Mouse (Mus musculus) kidney, postnatal 4 days (tissue): ENCODE measurements around the gene Tmem219.
A peak's percentile ranks its signal among the peaks of the same experiment; 100 is the strongest.
"Not testable (repeated sequence)": the region's sequence is repeated elsewhere in the genome, so short reads cannot be mapped to it uniquely, and the experiment has no call there.

Experiments
- DNase-seq, 2 experiments: peaks; one replicate each; pipeline ENCODE4 v3.0.0; 2021; ENCODE audit warnings: mixed read lengths in 2 of 2

Gene Tmem219

DNA sequence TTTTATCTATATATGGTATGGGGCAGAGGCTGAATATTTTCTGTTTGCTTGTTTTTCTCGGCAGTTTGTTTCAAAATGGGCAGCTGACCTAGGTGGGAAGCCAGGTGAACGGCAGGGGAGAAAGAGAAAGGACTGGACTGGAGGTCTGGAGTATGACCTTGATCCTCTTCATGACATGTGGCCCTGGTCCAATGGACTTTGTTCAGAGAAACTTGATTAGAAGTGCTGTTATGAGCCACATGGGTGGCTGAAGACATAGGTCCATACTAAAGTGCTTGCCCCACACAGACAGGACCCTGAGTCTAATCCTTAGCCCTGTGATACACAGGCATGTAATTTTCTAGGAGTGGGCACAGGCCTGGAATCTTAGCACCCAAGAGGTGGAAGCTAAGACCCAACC, 1.2 kb downstream of the Tmem219 start:
- no peak for DNase-seq

DNA sequence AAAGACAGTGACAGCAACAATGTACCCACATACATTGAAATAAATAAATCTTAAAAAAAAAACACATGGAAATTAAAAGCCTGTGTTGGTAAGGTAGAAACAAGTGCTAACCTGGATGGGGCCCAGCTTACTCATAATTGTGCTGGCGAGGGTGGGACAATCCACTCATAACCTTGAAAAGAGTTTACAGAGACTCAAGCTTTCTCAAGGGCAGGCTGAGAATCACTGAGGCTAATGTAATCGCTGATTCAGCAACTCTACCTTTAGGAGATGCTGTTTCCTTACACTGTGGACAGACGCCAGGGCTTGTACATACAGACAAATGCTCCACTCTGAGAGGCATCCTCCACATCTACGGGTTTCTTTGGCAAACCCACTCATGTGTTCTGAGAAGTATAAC, 2.7 kb downstream of the Tmem219 start:
- DNase-seq, result no peak

DNA sequence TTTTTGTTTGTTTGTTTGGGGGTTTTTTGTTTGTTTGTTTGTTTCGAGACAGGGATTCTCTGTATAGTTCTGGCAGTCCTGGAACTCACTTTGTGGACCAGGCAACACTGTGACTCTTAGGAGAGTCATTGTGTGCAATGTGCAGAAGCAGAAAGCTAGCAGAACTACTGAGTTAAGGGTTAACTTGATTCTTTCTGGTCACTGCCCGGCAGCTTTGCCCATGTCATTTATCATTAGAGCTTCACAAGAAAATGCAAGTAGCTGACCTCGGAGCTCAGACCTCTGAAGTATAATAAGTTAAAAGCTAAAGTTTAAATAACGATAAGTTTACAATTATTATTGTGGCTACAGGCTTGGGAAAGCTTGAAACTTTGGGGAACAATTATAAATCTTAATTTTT, 4.4 kb downstream of the Tmem219 start:
- not testable (repeated sequence) for DNase-seq

DNA sequence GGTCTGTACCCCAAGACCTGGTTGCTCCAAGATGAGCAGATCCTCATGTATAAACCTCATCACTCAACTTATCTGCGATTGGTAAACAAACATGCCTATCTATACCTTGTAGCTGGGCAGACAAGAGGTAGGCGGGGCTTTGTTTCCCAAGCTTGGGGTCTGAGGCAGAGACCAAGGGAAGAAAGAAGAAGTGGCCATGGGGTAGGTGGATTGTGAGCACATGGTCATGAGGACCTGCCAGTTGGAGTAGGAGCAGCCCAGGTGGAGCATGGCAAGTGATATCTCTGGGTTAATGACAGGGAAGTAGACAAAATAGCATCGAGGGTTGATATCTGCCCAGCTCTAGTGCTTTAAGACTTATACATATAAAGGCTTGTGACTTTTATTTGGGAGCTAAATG, 7.9 kb downstream of the Tmem219 start:
- DNase-seq, result no peak

DNA sequence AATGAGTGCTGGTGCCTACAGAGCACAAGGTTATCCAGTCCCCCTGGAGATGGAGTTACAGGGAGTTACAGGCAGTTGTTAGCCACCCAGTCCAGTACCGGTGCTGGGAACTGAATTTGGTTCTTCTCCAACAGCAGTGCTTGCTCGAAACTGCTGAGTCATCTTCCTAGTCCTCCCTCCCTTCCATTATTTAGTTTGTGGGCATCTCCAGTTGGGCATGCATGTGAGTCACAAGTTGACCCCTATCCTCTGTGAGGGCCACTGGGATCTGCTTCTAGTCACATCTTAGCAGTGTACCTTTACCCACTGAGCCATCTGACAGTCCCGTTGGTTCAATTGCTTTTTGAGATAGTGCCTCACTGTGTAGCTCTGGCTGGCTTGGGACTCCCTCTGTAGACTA, 17.1 kb downstream of the Tmem219 start:
- DNase-seq, result no peak

DNA sequence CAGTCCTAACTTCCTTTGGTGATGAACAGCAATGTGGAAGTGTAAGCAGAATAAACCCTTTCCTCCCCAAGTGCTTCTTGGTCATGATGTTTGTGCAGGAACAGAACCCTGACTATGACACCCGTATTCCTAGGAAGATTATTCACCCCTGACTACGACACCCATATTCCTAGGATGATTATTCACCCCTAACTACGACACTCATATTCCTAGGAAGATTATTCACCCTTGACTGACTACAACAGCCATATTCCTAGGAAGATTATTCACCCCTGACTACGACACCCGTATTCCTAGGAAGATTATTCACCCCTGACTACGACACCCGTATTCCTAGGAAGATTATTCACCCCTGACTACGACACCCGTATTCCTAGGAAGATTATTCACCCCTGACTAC, 22.9 kb downstream of the Tmem219 start:
- DNase-seq, result not testable (repeated sequence)

DNA sequence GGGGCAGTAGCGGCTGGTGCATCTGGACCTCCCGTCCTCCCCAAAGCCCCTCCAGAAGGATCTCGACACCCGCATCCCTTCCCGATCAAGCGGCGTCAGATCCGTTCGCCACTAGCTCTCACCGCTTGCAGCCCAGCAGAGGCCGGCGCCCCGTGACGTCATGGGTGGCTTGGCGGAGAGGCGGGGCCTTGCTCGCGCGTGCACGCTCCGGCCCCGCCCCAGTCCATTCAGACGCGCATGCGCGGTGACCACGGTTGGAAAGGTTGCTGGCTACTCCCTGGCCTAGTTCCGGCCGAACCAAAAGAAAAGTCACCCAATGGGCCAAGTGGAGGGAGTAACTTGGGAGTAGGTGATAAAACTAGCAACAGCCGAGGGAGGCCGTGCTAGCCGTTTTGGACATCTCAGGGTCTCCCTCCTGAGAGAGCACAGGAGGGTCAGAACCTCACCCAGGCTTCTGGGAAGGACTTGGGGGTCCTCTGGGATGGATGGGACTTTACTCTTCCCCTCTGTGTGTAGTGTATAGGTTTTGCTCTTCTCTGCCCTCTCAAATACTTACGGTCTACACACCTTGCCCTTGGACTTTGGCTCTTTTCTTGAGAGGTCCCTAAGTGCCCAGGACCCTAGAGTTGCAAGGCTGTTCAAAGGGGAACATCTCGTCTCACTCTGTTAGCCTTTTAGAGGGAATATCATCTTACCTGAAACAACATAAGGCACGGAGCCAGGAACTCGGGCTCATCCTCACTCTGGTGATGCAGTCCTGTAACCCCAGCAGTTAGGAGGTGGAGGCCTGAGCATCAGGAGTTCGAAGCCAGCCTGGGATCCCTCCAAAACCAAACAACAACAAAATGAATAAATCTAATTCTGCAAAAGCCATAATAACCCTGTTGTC, 24.4 kb downstream of the Tmem219 start:
- peak; percentile 99 for DNase-seq

DNA sequence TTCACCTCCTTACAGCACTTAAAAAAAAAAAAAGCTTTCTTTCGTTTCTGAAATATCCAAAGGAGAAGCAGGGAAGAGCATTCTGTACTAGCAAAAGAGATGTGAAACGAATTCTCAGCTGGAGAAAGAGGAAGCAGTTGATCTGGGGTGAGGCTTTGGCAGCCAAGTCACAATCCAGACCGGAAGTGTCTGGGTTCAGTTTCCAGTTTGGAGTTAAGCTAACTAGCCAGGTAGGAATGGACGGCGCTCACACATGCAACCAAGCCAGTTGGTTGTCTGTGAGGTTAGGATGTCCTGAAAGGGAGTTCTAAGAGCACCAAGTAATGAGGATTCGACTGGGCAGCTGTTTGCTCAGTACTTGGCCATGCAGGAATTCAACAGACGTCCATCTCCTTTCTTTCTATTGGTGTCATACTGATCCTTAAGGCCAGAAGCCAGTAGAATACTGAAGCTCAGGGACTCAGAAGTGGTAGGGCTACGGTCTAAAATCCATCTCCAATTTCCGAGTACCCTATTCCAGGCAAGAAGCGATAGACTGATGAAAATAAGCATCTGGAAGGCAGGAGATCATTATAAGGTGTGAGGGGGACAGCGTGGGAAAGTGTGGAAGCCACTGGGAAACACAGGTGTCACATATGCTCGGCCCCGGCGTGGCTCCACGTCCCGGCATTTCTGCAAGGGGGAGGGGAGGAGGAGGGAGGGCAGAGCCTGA, 25.2 kb downstream of the Tmem219 start:
- DNase-seq, result peak in 1 of 2 experiments; percentile 34

DNA sequence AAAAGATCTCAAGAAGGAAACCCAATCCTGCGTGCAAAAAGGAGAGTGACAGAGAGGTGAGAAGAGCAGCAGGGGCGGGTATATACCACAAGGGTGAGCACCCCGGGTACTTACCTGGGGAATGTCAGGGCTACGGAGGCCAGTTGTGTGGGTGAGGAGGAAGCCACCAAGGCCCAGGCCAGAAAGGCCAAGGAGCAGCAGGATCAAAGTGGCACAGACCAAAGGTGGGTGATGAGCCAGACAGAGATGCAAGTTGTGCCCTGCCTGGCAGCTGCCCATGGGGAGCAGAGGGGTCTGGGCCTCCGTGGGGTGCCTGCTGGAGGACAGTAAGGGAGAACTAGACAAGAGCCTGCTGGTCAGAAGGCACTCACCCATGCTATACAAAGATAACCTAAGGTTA, 25.8 kb downstream of the Tmem219 start:
- no peak for DNase-seq

DNA sequence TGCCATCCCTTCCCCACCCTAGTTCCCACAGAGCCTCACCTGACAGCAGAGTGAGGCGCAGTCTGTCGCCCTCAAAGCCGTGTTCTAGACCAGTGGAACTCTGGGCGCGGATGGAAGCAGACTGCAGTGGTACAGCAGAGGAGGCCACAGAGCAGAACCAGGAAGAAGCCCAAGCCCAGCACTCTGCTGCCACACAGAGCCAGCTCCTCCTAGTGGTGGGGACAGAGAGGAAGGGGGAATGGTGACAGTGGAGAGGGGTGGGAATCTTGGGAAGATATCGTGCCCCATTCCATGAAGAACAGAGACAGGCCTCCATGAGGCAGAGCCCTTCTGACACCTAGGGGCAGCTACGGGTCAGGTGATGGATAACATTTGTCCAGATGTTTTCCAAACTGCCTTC, 33.9 kb downstream of the Tmem219 start:
- peak in 1 of 2 experiments; percentile 48 for DNase-seq

DNA sequence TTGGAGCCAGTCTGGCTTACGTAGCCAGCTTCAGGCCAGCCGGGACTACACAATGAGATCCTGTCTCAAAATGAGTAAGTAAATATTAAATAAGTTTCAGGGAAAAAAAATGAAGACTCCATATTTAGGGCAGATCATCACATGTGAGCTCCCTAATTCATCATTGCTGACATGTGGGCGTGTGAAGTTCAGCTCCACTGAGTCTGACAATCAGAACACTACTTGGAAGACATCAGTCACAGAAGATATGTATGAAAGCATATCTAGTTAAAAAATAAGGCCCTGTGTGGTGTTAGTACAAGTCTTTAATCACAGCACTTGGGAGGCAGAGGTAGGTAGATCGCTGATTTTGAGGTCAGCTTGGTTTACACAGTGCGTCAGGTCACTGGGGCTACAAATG, 35.4 kb downstream of the Tmem219 start:
- no peak for DNase-seq

DNA sequence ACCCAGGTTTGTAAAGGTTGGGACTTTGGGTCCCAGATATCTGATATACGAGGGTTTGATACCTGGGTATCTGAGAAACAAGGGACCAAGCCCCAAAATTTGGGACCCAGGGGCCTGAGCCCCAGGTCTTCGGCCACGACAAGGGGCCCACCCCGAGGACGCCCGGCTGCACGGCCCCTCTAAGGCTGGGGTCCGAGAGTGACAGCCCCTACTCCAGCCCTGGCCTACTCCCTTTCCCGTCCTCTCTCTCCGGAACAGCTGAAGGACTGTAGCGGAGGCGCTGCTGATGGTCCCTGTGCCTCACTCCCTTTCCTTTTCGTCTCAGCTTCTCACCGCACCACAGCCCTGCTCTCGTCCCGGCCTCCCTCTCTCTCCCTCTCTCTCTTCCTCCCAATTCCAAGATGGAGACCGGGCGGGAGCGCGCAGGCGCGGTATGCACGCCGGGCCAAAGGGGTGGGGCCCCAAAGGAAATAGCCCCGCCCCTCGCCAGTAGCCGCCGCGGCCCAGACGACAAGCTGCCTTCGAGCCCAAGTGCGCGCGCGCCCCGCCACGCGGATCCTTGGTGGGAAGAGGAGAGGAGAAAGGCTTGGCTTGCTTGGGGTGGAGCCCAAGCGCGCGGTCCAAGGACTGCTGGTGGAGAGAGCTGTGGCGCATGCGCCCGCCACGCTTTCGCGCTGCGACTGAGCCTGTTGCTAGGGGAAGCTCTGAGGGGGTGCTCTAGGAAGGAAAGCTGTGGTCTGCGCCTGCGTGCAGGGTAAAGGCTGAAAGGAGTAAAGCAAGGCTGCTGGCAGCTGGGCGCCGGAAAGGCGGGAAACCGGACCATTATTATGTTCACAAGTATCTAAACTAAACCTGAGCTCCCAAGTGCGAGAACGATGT, 38.2 kb downstream of the Tmem219 start, which contains the start of gene Taok2:
Gene Taok2 (minus strand): TSS at position 418 of the 879 bp plus-strand sequence.
- DNase-seq, result peak; percentile 98 to 99

DNA sequence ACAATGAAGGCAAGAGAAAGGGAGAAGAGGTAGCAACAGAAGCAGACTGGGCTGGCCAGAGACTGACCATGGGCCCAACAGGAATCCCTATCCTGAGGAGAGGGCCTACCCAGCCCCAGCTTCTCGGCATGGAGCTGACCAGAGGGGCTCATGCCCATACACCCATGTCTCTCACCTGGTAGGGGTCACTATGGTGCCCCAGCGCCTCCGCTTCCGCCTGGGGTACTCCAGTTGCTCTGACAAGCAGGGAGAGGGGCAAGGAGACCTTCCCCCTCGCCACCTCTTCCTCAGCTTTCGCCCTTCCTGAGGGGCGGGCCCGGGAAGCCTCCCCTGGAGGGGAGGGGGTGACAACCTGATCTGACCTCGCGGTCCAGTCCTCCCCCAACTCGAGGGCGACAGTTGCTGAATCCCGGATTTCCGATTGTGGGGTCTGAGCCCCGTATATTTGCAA, 39.0 kb downstream of the Tmem219 start:
- peak; percentile 40 to 51 for DNase-seq

DNA sequence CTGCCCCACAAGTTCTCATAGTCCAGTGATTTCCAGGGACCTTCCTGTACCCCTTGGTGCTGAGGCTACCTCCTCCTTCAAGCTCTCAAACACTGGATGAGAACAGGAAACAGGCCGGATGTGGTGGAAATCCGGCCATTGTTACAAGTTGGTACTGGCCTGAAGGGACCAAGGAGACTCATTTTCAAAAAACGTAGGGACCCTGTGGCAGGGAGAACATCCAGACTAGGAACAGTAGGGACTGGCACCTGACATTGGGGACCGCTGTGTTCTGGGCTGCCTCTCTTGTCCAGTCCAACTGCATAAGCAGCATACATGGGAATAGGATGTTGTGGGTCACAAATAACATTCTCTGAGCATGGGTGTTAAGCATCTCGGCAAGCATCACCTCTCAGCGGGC, 41.7 kb downstream of the Tmem219 start:
- peak in 1 of 2 experiments; percentile 55 for DNase-seq

DNA sequence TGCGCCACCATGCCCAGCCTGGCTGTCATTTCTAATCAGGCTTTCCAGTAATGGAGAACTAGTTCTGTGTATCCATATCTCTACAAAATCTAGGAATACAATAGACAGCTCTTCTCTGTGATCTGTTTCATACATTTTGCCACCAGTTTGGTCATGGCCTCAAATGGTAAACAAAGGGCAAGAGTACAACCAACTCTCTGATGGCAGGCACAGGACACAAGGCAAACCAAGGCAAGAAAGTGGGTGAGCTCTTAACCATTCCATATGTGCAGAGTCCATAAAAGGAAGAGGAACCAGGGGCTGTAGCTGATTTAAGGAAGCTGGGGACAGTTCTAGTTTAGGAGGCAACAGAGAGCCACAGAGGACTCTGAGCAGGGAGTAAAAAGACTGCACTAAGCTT, 45.5 kb downstream of the Tmem219 start:
- DNase-seq, result no peak

DNA sequence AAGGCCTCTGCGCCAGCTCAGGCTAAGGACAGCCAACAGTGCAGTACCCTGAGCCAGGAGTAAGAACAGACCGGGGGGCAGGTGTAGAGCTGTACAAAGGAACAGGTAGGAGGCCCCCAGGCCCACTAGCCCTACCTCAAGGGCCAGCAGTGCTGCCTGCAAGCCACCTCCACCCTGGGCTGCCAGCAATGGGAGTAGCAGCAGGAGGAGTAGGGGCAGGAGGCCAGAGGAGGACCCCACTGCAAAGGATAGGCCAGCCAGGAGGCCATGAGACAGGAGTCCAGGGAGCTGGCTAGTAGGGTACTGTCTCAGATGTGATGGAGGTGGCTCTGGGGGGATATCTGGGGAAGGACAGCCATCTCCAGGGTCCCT, 52.2 kb downstream of the Tmem219 start:
- no peak for DNase-seq

DNA sequence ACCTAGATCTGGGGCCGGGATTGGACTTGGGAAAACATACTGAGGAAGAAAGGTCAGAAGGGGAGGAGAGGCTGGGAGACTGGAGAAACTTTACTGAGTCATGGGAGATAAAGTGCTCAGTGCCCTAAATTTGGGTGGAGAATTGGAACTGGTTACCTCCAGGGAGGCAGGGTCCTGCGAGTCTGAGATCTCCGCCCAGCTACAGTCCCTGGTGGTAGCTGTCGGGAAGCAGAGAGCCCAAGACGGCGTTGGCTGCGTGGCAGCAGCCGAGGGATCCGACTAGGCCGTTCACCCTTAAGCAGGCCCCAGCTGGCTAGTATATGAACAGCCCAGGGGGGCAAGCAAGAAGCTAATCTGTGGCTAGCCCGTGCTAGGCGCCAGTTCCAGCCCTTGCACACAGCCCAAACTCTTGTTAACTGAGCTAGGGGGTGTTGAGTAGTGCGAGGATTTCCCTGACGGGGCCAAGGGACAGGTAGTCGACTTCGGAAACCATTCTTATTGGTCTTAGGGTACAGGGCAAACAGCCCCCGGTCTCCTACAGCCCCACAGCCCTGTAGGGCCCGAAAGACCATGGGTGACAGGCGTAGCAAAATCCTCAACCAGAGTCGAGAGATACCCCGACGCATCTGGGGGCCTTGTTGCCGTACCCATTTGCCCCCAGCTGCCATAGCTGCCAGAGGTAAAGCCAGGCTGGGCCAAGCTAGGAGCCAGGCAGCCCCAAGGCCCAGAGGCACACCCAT, 52.8 kb downstream of the Tmem219 start:
- DNase-seq, result no peak

DNA sequence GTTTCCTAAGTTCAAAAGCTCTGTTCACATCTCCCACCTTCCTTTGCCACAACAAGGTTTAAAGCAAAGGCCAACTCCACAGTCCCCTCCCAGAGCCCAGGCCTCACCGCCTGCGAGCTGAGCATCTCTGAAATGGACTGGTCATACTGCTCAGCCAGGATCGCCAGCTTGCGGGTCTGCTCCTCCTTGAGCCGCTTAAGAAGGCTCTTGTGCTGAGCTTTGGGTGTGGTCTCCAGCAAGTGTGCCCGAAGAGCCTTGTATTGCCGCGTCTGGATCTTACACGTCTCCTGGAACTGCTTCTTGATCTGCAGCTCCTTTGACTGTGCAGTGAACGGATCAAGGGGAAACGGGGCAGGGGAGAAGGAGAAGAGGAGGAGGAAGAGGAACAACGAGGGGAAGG, 54.7 kb downstream of the Tmem219 start:
- DNase-seq, result no peak

DNA sequence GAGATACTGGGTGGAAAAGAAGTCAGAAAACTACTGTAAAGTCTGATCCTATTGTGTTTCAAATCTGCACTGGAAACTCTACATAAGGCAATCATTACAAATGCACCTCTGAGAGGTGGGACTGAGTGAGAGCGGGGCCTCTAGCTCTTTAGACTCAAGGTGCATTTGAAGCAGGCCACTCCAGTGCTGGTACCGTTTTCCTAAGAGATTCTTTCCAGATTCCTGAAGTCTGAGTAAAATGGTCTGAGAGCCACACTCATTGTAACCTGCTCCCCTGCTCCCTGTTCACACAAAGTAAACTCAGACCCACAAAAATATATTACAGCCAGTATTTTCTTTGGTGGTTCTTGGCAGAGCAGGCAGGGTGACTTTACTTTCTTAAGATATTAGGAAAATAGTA, 55.2 kb downstream of the Tmem219 start:
- no peak for DNase-seq

DNA sequence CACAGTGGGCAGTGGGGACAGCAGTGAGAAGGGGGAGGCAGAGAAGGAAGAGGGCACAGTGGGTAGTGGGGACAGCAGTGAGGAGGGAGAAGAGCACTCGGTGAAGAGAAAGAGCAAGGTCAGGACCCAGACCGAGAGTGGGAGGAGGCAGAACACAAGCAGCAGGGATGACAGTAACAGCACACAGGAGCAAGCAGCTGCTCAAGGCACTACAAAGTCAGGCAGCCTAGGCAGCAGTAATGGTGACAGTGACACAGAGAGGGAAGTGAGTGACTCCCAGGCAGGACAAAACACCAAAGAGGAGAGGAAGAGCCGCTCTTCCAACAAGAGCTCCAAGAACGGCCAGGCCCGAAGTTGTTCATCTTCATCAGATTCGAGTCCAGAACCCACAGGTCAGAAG, 58.9 kb downstream of the Tmem219 start:
- no peak for DNase-seq

DNA sequence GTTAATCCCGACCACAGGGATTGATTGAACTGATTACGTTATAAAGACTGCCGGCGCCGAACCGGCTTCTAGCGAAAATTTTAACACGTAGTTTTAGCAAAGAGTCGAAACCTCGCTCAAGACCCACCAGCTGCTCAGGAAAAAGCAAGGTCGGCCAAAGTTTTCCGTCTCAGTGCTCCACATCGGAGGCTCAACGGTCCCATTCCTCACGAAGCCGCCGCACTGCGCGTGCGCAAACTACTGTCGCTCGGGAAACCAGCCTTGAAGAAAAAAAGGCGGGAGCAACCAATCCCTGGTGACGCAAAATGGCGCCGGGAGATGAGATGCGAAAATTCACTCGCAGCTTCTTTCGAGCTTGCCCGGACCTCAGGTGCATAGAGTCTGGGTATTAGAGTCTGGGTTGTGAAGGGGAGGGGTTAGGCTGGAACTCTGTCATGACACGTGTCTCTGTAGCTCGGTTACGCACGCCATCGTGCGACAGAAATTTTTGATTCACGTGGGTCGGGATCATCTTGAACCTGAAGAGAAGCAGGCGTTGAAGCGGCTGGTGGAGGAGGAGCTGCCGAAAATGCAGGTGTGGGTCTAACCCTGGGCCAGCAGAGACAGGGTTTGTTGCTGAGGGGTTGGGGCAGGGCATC, 60.5 kb downstream of the Tmem219 start, which contains the start of gene Ino80e:
Gene Ino80e (minus strand): TSS at position 231 of the 638 bp plus-strand sequence.
- DNase-seq, result peak; percentile 97 to 98
